Mouse (Mus musculus) liver, embryonic 14 days (tissue): ENCODE data around the gene Ffar4. TPM values are rescaled to one million over a fixed set of nuclear protein-coding genes. Genes with fewer than 3 reads are reported as not detected.

ENCODE experiments used
- polyA plus RNA-seq: library from polyadenylated mRNA; depleted of rRNA; stranded (reverse); fragments of >200 nt; gene quantifications from 2 replicates; pipeline ENCODE4 v1.2.3, GENCODE M21; 2012; rRNA removed

The Ffar4 gene
- 0.06 and 0.07 TPM in 2 replicates for polyA plus RNA-seq

DNA sequence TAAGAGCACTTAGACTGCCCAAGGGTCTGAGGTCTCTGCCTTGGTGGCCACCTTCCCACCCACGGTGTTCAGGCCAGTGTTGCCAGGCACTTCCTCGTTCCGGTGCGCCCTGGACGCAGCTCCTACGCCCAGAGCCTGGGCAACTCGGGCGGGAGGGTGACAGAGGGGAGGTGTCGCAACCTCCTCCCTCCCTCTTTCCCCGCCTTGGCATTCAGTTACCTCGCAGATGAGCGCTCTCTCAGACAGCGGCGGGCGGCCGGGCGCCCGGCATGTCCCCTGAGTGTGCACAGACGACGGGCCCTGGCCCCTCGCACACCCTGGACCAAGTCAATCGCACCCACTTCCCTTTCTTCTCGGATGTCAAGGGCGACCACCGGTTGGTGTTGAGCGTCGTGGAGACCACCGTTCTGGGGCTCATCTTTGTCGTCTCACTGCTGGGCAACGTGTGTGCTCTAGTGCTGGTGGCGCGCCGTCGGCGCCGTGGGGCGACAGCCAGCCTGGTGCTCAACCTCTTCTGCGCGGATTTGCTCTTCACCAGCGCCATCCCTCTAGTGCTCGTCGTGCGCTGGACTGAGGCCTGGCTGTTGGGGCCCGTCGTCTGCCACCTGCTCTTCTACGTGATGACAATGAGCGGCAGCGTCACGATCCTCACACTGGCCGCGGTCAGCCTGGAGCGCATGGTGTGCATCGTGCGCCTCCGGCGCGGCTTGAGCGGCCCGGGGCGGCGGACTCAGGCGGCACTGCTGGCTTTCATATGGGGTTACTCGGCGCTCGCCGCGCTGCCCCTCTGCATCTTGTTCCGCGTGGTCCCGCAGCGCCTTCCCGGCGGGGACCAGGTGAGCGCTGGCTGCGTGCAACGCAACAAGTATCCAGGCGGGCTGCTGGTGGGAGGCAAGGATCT, at the start of gene Ffar4:
TSS of gene Ffar4 (plus strand) at position 214 of the 901 bp plus-strand sequence.

DNA sequence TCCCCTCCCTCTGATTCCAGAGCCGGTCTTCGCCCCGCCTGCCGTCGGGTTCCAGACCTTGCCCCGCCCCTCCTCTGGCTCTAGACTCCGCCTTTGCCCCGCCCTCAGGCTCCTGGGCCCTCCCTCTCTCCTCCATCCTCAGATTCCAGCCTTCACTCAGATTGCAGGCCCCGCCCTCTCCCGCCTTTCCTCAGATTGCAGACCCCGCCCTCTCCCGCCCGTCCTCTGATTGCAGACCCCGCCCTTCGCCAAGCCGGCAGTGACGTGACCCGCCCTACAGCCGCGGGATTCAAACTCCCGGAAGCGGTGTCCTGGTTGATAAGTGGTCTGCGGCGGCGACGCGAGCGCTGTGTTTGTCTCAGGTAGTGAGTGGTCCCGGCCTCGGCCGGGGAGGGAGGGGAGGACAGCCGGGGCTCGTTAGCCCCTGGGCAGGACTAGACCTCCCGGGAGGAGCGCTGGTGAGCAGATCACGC, 42.1 kb upstream of the Ffar4 start, which contains the start of gene Cep55:
TSS of gene Cep55 (plus strand) at position 292 of the 473 bp plus-strand sequence.

DNA sequence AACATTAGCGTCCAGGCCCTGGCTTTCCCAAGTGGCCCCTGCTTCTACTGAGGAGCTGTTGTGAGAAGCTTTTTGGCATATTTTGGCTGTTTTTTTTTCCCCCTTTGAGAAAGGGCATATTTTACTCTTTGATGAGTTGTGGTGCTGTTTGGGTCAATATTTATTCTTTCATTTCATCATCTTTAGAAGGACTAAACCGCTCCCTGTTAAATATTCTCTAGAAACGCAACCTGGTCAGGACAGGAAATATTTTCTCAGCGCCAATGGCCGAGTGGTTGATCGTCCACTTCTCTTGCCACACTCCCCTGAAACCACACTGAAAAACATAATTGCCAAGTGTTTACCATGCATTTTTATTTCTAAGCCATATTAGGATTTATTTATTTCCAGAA, 28.3 kb downstream of the Ffar4 start, which contains the start of gene Rbp4:
TSS of gene Rbp4 (minus strand) at position 63 of the 392 bp plus-strand sequence.

DNA sequence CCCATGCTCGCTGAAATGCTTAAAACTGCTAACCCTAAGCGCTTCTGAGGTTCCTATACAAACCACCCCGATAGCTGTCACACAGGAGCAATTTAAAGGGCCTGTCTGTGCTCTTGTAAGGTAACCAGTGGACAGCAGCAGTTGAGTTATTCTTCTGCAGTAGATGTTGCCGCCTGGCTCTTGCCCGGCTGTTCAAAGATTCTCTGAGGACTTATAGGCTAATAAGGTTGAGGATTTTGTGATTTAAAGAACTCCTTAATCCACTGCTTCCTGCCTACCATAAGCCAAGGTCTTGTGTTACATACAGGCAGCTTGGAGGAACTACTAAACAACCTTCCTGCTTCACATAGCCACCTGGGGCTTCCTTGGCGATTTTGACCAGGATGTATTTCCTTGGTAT, 35.6 kb downstream of the Ffar4 start, which contains the start of gene Pde6c:
TSS of gene Pde6c (plus strand) at position 301 of the 400 bp plus-strand sequence.

Other genes starting within 250 kb of the Ffar4 start
- gene Myof, start 53.5 kb upstream of the Ffar4 start, polyA plus RNA-seq: 1.5 and 2.4 TPM in 2 replicates
- gene Cep55, start 42.1 kb upstream of the Ffar4 start, polyA plus RNA-seq: 4.4 and 5.2 TPM in 2 replicates
- 687 and 837 TPM in 2 replicates for gene Rbp4, start 28.2 kb downstream of the Ffar4 start, polyA plus RNA-seq
- gene Pde6c, start 35.7 kb downstream of the Ffar4 start, polyA plus RNA-seq: 3.3 and 4.3 TPM in 2 replicates
- gene Fra10ac1, start 127.1 kb downstream of the Ffar4 start, polyA plus RNA-seq: 9.8 and 10.4 TPM in 2 replicates
- 0.02 and 0.08 TPM in 2 replicates for gene Lgi1, start 167.5 kb downstream of the Ffar4 start, polyA plus RNA-seq